Mouse (Mus musculus) intestine, embryonic 14.5 days (tissue): ENCODE measurements at regions not wholly inside any gene's neighbourhood (a gene's known extent, or its start where the extent isn't known, plus 50 kb on each side); places are given as distances from the start of the nearest gene placed in this dataset.

Experiments used
- ATAC-seq: fragments of 200-750 bp; cut with Nextera tagmentation; replicated peaks from 2 replicates; pipeline ENCODE4 v1.8.0; 2017; ENCODE audit warnings: low read depth, moderate number of reproducible peaks, moderate TSS enrichment, moderate library complexity; ENCODE audit not compliant: low FRiP score, low TSS enrichment
- DNase-seq: peaks from one replicate; pipeline ENCODE4 v3.0.0-alpha.2; 2018; ENCODE audit warnings: low spot score
- H3K27ac ChIP-seq: fragments of 300-500 bp; sonication (generic); 2 replicates; pipeline ENCODE4 v1.5.1; 2014; ENCODE audit warnings: low read depth, mild to moderate bottlenecking, control low read depth
- H3K27me3 ChIP-seq: fragments of 300-500 bp; sonication (generic); replicated peaks from 2 replicates; pipeline ENCODE4 v1.6.1; 2014; ENCODE audit warnings: low read length, control low read depth; ENCODE audit not compliant: control insufficient read depth, insufficient read depth
- H3K36me3 ChIP-seq: fragments of 300-500 bp; sonication (generic); 2 replicates; pipeline ENCODE4 v1.6.1; 2014; ENCODE audit warnings: low read length, control low read depth; ENCODE audit not compliant: control insufficient read depth, insufficient read depth
- H3K4me1 ChIP-seq: fragments of 300-500 bp; sonication (generic); replicated peaks from 2 replicates; pipeline ENCODE4 v1.6.1; 2014; ENCODE audit warnings: low read length, control low read depth, mixed read lengths; ENCODE audit not compliant: control insufficient read depth, insufficient read depth
- H3K4me2 ChIP-seq: fragments of 300-500 bp; sonication (generic); 2 replicates; pipeline ENCODE4 v1.6.1; 2014; ENCODE audit warnings: low read length
- H3K4me3 ChIP-seq: fragments of 300-500 bp; sonication (generic); 2 replicates; pipeline ENCODE4 v1.5.1; 2014; ENCODE audit warnings: low read depth, low read length, control low read depth, mixed read lengths
- H3K9ac ChIP-seq: fragments of 300-500 bp; sonication (generic); 2 replicates; pipeline ENCODE4 v1.6.1; 2014; ENCODE audit warnings: mild to moderate bottlenecking, low read length
- H3K9me3 ChIP-seq: fragments of 300-500 bp; sonication (generic); 2 replicates; pipeline ENCODE4 v1.6.1; 2016; ENCODE audit warnings: low read length, control low read depth; ENCODE audit not compliant: control insufficient read depth
- WGBS: fragments of 180-500 bp; shearing (Covaris S2); extraction: QIAGEN DNeasy Blood & Tissue Kit; methylation state at CpG from one replicate; pipeline ENCODE4 v1.1.7; 2014; 5-methylcytosine and 5-hydroxymethylcytosine counted together

DNA sequence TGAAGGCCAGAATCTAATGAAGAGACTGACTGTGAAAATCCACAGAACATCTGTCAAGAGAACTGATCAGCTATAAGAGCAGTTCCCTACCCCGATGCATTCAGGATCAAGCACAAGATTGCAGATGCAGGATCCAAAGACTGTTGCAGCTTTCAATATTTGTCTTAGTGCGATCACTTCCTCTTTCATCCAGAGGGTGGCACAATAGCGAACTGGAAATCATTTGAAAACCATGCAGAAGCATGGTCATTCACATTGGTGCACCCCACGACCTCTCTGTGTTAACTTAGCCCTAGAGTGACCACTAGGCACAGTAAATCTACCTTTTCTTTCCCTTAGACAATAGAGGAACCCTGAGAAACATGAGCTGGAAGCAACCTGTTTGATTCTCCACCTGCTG is 55.8 kb upstream of the Pak3 start:
- no peaks in the 10 kb centered on the region for H3K27me3 ChIP-seq
- H3K27ac ChIP-seq: no peak overlapping the region
- no peak for DNase-seq
- no peaks in the 10 kb centered on the region for H3K9me3 ChIP-seq
- no peak overlapping the region for H3K4me3 ChIP-seq
- H3K4me1 ChIP-seq: no peaks in the 10 kb centered on the region
- ATAC-seq: no peak
- H3K4me2 ChIP-seq: no peak overlapping the region
- no peaks in the 10 kb centered on the region for H3K36me3 ChIP-seq
- H3K9ac ChIP-seq: no peak overlapping the region
- 39% methylated on average over 4 of the region's 4 CpGs for WGBS

GRCm38 (mm10) chrX:143448636-143449346 is 54.7 kb upstream of the Chrdl1 start:
- Histone ChIP-seq H3K9me3 (no peaks in the 10 kb centered on the region), H3K4me1 (no peaks in the 10 kb centered on the region), H3K36me3 (no peaks in the 10 kb centered on the region), H3K27me3 (0 out of 2 replicates have a peak, but pooled peaks cover 9% of the 10 kb centered on the region), H3K9ac (no peak overlapping the region), H3K4me3 (no peak overlapping the region), H3K4me2 (no peak overlapping the region), H3K27ac (no peak overlapping the region)
- ATAC-seq (no peak), DNase-seq (no peak)
- WGBS: 50% methylated on average over 7 of the region's 7 CpGs

DNA sequence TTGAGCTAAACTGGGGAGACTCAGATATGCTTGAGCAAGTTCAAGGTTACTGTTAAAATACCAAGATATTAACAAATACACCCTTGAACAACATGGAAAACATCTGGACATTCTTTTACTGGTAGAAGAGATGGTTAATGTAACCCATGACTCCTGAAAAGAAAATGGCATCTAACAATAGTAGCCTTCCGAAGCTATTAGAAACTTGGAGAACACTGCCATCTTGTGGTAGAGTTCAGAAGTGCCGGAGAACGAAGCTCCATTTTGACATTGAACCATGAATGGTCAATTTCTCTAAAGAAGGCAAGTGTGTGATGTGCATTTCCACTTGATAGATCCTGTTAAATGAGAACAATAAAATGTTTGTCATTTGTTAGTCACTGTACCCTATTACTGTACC is 50.5 kb upstream of the Chrdl1 start:
- 2% methylated on average over 3 of the region's 3 CpGs for WGBS
- H3K9me3 ChIP-seq: no peaks in the 10 kb centered on the region
- H3K27ac ChIP-seq: no peak overlapping the region
- H3K4me2 ChIP-seq: no peak overlapping the region
- ATAC-seq (no peak), DNase-seq (peak; percentile 69)
- H3K9ac ChIP-seq: no peak overlapping the region
- H3K27me3 ChIP-seq: 0 out of 2 replicates have a peak, but pooled peaks cover 11% of the 10 kb centered on the region
- no peaks in the 10 kb centered on the region for H3K36me3 ChIP-seq
- H3K4me3 ChIP-seq: no peak overlapping the region
- H3K4me1 ChIP-seq: no peaks in the 10 kb centered on the region
